Mouse (Mus musculus) lung, postnatal 4 days (tissue): Measurements from ENCODE around the gene Krt39.

Experiments
- DNase-seq, 2 experiments: peaks; one replicate each; pipeline ENCODE4 v3.0.0; 2021

Krt39 gene

DNA sequence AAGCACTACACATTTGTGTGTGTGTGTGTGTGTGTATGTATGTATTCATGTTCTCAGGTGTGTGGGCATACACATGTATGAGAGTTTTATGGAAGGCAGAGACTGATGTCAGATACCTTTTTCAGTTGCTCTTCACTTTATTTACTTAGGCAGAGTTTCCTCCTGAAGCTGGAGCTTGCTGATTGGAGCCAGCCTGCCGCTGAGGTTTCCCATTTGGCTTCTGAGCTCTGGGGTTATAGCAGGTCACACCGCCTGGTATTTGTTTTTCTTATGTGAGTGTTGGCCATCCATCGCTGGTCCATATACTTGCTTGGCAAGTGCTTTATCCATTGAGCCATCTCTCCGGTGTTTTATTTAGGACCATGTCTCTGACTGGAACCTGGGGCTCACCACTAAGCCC is 51.9 kb downstream of the Krt39 start:
- peak; percentile 16 to 48 for DNase-seq

DNA sequence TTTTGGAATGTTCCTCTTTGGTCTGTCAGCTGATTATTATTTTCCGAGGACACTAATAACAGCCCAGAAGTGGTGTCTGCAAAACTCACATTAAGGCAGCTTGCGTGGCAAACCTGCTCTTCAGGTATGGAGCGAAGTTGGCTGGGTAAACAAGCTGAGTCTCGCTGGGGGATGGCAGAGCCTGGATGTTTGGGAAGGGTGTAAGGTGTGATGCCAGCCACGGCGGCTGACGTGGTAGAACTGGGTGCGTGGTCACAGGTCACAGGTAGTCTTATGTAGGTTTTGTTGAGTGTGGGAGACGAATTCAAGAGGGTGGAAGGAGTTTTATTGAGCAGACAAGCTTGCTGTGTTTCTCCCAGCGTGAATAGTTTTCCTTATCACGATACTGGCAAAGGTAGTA is 52.6 kb downstream of the Krt39 start:
- DNase-seq: peak; percentile 40 to 50

DNA sequence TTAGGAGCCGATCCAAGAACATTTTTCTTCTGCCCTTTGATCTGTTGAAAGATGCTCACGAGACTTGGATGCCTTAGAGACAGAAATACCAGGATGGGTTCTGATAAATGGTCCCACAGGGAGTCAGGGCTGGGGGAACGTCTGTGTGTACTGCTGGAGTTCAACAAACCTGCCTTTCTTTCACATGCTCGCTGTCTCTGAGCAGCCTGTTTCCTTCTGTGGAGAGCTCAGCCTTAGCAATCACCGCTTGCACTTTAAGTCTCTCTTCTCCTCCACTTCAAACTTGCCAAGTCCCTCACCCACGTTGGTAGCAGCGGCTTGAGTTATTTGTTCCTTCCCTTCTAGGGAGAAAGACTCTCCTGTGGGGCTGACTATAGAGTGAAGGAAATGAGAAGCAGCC is 54.8 kb downstream of the Krt39 start:
- no peak for DNase-seq

DNA sequence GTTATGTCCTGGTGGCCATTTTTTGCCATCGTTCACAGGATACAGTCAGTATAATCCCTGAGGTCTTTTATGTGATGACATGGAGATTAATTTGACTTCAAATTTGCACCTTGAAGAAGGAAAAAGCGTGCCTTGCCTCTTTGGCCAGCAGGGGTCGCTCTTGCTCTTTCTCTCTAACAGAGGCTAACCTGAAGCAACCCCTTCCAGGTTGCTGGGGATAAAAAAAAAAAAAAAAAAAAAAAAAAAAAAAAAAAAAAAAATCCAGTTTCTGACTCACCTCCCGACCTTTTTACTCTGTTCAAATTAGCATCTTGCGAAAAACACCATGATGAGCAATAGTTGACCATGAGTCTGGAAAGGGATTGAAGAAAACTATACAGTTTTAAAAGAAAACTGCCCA is 56.3 kb downstream of the Krt39 start:
- DNase-seq: peak; percentile 69 to 82
